Mouse (Mus musculus) ES-E14 (cell line): Measurements from ENCODE around the gene Galnt17.

Experiments used
- CHD2 ChIP-seq: IDR thresholded peaks from 2 replicates; pipeline ENCODE4 v1.6.1; 2014; ENCODE audit warnings: mild to moderate bottlenecking, low read depth, low read length, inconsistent platforms
- HCFC1 ChIP-seq: IDR thresholded peaks from 2 replicates; pipeline ENCODE4 v1.6.1; 2012; ENCODE audit warnings: low read length, inconsistent platforms, borderline replicate concordance; ENCODE audit not compliant: insufficient read depth
- MAFK ChIP-seq: IDR thresholded peaks from 2 replicates; pipeline ENCODE4 v1.6.1; 2014; ENCODE audit warnings: mild to moderate bottlenecking, low read depth, low read length, inconsistent platforms; ENCODE audit not compliant: insufficient read depth
- ZC3H11A ChIP-seq: IDR thresholded peaks from 2 replicates; pipeline ENCODE4 v1.6.1; 2012; ENCODE audit warnings: low read depth, mild to moderate bottlenecking, inconsistent platforms, low read length, borderline replicate concordance
- ZNF384 ChIP-seq: IDR thresholded peaks from 2 replicates; pipeline ENCODE4 v1.6.1; 2012; ENCODE audit warnings: low read depth, low read length, inconsistent platforms

DNA sequence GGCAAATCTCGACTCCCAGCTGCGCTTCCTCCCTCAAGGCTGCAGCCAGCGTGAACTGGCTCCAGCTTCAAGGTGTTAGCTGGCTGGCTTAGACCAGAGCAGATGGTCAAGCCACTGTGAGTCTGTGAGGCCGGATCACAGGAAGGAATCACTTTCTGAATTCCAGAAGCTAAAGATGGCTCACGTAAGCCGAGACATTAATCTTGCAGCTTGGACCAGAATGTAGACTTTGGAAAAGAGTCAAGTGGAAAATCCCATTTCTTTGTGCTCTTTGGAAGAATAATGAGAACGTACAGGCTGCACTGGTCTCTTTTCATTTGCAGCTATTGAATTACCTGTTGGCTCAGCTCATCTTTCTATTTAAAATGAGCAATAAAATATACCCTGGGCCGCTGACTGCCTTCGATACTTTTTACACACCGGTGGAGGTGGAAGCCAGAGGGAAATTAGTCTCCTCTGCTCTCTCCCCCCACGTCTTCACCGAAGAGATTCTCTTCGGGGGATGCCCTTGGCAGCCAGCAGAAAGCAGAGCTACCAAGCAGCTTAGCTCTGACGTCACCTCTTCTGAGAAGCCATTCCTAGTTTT, 225.1 kb downstream of the Galnt17 start:
- TF ChIP-seq HCFC1 (no peak), CHD2 (no peak), ZNF384 (no peak), ZC3H11A (no peak), MAFK (no peak)
